Mouse (Mus musculus) cerebellum, adult 2 months (tissue): ENCODE data around the gene Coq8b.
A peak's percentile ranks its signal among the peaks of the same experiment; 100 is the strongest.

ENCODE experiments used
- CTCF ChIP-seq: fragments of 200-500 bp; IDR thresholded peaks from 2 replicates; pipeline ENCODE4 v1.5.1; 2011; ENCODE audit warnings: low read depth, mild to moderate bottlenecking, control low read depth, low read length, moderate library complexity, borderline replicate concordance; ENCODE audit not compliant: insufficient read depth
- POLR2A ChIP-seq: fragments of 200-500 bp; IDR thresholded peaks from 2 replicates; pipeline ENCODE4 v1.6.1; 2011; ENCODE audit warnings: low read length, control low read depth, borderline replicate concordance; ENCODE audit not compliant: insufficient read depth

DNA sequence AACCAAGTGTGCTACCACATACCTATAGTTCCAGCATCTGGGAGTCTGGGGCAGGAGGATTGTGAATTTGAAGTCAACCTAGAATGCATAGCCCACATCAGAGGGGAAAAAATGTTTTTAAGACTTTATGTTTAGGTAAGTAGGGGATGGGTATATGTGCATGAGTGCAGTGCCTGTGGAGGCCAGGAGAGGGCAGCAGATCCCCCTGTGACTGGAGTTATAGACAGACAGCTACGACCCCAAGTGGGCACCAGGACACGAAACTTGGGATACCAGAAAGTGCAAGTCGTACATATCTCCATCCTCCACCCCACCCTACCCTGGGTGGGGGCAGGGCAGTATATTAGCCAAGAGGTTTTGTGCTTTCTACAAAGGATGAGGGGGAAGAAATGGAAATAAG is 47.9 kb upstream of the Coq8b start:
- no peak for TF ChIP-seq POLR2A
- TF ChIP-seq CTCF = peak; percentile 71
